Mouse (Mus musculus) stomach, embryonic 14.5 days (tissue): Measurements from ENCODE around the gene Gm17018. TPM values are rescaled to one million over a fixed set of nuclear protein-coding genes. Genes with fewer than 3 reads are reported as not detected.
A peak's percentile ranks its signal among the peaks of the same experiment; 100 is the strongest.

Experiments used
- ATAC-seq: fragments of 200-750 bp; cut with Nextera tagmentation; 2 replicates; pipeline ENCODE4 v1.8.0; 2017; ENCODE audit warnings: low read depth, moderate TSS enrichment; ENCODE audit not compliant: insufficient number of reproducible peaks, insufficient read depth, low FRiP score
- H3K27ac ChIP-seq: fragments of 300-500 bp; sonication (generic); 2 replicates; pipeline ENCODE4 v1.5.1; 2014; ENCODE audit warnings: mild to moderate bottlenecking, low read length, moderate library complexity, mixed read lengths
- H3K27me3 ChIP-seq: fragments of 300-500 bp; sonication (generic); 2 replicates; pipeline ENCODE4 v1.6.1; 2014; ENCODE audit warnings: low read length, control low read depth, mixed read lengths; ENCODE audit not compliant: control insufficient read depth, insufficient read depth
- H3K36me3 ChIP-seq: fragments of 300-500 bp; sonication (generic); 2 replicates; pipeline ENCODE4 v1.6.1; 2014; ENCODE audit warnings: mild to moderate bottlenecking, control low read depth, low read length, moderate library complexity, mixed read lengths; ENCODE audit not compliant: control insufficient read depth, insufficient read depth
- H3K4me1 ChIP-seq: fragments of 300-500 bp; sonication (generic); 2 replicates; pipeline ENCODE4 v1.6.1; 2014; ENCODE audit warnings: low read length, control low read depth, mixed read lengths; ENCODE audit not compliant: control insufficient read depth, insufficient read depth
- H3K4me2 ChIP-seq: fragments of 300-500 bp; sonication (generic); replicated peaks from 2 replicates; pipeline ENCODE4 v1.6.1; 2014; ENCODE audit warnings: low read depth, low read length, control low read depth
- H3K4me3 ChIP-seq: fragments of 300-500 bp; sonication (generic); 2 replicates; pipeline ENCODE4 v1.5.1; 2014; ENCODE audit warnings: low read depth, low read length, control low read depth
- H3K9ac ChIP-seq: fragments of 300-500 bp; sonication (generic); replicated peaks from 2 replicates; pipeline ENCODE4 v1.6.1; 2014; ENCODE audit warnings: low read depth, mild to moderate bottlenecking, control low read depth, low read length, moderate library complexity, mixed read lengths
- H3K9me3 ChIP-seq: fragments of 300-500 bp; sonication (generic); 2 replicates; pipeline ENCODE4 v1.6.1; 2016; ENCODE audit warnings: low read depth, low read length, control low read depth; ENCODE audit not compliant: control insufficient read depth
- WGBS: fragments of 180-500 bp; shearing (Covaris S2); extraction: QIAGEN DNeasy Blood & Tissue Kit; methylation state at CpG from one replicate; pipeline ENCODE4 v1.1.7; 2014; 5-methylcytosine and 5-hydroxymethylcytosine counted together
- polyA plus RNA-seq: library from polyadenylated mRNA; unstranded; fragments of >200 nt; fragmentation: Nextera tagmentation; extraction: Ambion mirVana; gene quantifications from 2 replicates; pipeline ENCODE4 v1.2.1, GENCODE M21; 2014

Gm17018 gene
- 45.3 and 45.4 TPM in 2 replicates for polyA plus RNA-seq

DNA sequence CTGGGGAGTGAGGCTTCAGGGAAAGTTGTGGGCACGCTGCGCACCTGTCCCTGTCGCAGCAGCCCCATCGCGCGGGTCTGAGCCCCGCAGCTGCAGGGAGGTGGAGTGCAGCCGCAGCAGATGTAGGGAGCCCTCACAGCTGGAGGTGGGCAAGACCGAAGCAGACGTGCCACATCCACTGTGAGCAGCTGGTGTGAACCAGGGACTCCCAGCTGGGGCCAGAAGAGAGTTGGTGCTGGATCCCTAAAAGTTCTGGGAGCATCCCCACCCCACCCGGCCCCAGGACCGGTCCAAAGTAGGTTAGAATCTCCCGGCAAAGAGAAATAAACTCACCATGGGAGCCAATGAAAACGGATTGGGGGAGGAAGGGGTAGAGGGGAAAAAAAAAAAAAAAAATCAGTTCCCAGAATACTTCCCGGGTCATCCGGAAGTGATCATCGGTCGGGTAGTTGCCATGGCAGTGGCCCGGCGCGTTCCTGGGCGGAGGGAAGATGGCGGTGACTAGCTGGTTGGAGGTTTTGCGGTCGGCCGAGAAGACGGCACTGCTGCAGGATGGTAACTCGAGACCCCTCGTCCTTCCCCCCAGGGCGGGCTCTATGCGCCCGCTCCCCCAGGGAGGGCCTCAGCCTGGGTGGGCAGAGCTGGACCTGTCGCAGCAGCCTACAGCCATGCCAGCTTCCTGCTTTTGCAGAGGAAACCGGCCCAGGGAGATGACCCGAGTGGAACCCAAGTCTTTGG is at the start of gene Gm17018, which contains the start of gene Poll:
Gm17018 (plus strand) TSS at position 463 of the 738 bp plus-strand sequence.
Poll (minus strand) TSS at position 379 of the 738 bp plus-strand sequence.
- ATAC-seq, result peak; percentile 85
- peak within 1 kb of the TSS; percentile 64 for H3K9ac ChIP-seq
- under 1% methylated on average over 29 of the region's 35 CpGs for WGBS
- H3K4me2 ChIP-seq, result peak within 1 kb of the TSS; percentile 94
- no peaks in the 10 kb centered on the region for H3K27me3 ChIP-seq
- no peaks in the 10 kb centered on the region for H3K9me3 ChIP-seq
- no peaks in the 10 kb centered on the region for H3K36me3 ChIP-seq
- peak within 1 kb of the TSS; percentile 73 for H3K4me3 ChIP-seq
- H3K4me1 ChIP-seq, result peaks cover 12% of the 10 kb centered on the region; the same call in 1 of the 2 replicates
- H3K27ac ChIP-seq, result peak within 1 kb of the TSS; percentile 69; the same call in 1 of the 2 replicates

DNA sequence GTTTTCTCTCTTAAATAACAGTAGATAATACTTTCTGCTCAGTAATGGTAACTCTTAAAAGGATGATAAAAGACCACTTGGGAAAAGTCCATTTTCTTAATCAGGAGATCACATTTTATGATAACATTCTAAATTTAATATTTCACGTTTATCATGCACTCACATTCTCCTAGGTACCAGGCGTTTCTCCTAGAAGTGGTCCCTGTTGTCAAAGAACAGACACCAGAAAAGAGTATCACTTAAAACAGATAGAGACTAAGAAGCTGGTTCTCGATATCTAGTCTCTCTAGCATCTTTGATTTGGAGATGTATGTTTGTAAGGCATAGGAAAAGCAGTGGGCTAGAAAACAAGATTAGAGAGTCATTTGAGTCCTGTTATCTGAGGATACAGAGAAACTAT is 49.7 kb upstream of the Gm17018 start:
- H3K27ac ChIP-seq, result no peak overlapping the region
- peaks cover 17% of the 10 kb centered on the region for H3K36me3 ChIP-seq
- no peak for ATAC-seq
- H3K9ac ChIP-seq, result no peak overlapping the region
- no peak overlapping the region for H3K4me3 ChIP-seq
- 81% methylated on average over 3 of the region's 3 CpGs for WGBS
- H3K9me3 ChIP-seq, result no peaks in the 10 kb centered on the region
- no peaks in the 10 kb centered on the region for H3K27me3 ChIP-seq
- H3K4me1 ChIP-seq, result no peaks in the 10 kb centered on the region
- no peak overlapping the region for H3K4me2 ChIP-seq

DNA sequence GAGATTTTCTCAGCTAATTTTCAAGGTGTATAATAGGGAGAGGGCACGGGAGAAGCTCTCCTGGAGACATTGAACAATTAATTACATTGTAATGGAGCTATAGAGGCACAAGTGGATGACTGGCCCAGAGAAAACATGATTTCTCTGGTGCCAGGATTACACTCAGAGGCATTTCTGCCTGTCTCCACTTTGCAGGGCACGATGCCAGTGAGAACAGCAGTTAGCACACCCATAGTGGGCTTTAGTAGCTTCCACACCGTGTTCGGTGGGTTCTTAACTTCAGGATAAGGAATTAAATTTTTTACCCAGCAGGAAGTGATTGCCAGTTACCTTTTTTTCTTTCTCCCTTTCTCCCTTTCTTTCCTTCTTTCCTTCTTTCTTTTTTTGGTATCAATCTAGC is 49.0 kb upstream of the Gm17018 start:
- H3K4me2 ChIP-seq, result no peak overlapping the region
- H3K36me3 ChIP-seq, result peaks cover 23% of the 10 kb centered on the region
- ATAC-seq, result no peak
- no peak overlapping the region for H3K27ac ChIP-seq
- no peak overlapping the region for H3K4me3 ChIP-seq
- no peak overlapping the region for H3K9ac ChIP-seq
- no peaks in the 10 kb centered on the region for H3K9me3 ChIP-seq
- no peaks in the 10 kb centered on the region for H3K4me1 ChIP-seq
- H3K27me3 ChIP-seq, result no peaks in the 10 kb centered on the region
- WGBS, result 77% methylated on average over 4 of the region's 4 CpGs

DNA sequence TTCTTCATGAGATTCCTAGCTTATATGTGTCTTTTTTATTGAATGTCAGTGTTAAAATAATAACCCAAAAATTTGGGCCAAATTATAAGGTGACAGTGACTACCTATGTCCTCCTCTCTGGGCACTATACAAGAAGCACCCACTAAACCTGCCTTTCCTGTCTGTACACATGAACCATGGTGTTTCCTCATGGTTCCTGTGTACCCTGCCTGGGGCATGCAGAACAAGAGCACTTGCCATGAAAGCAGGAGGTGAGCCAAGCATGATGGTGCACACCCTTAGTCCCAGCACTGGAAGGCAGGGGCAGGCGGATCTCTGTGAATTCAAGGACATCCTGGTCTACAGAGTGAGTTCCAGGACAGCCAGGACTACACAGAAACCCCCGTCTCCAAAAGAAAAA is 45.1 kb upstream of the Gm17018 start:
- Histone ChIP-seq H3K9ac (no peak overlapping the region), H3K27me3 (no peaks in the 10 kb centered on the region), H3K4me2 (no peak overlapping the region), H3K36me3 (peaks cover 27% of the 10 kb centered on the region), H3K27ac (no peak overlapping the region), H3K4me3 (no peak overlapping the region), H3K9me3 (no peaks in the 10 kb centered on the region), H3K4me1 (no peaks in the 10 kb centered on the region)
- no peak for ATAC-seq
- WGBS, result 79% methylated on average over 2 of the region's 2 CpGs

DNA sequence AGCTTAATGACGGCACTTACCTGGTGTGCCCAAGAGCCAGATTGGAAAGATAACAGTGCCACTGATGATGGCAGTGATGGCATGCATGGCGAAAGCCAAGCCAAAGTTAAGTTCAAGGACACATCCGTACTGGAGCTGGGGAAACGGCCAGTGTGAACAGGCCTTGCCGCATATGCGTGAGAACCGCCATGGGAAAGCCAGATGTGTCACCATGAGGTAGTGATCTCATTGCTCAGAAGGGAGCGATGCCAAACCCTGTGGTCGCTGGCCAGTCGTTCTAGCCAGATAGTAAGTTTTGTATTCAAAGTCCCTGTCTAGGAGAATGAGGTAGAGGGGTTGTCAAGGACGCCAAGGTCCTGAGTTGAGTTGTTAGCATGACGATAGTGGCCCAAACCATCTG is 44.2 kb upstream of the Gm17018 start:
- no peak overlapping the region for H3K4me2 ChIP-seq
- no peaks in the 10 kb centered on the region for H3K9me3 ChIP-seq
- peaks cover 30% of the 10 kb centered on the region for H3K36me3 ChIP-seq
- WGBS, result 94% methylated on average over 12 of the region's 12 CpGs
- no peaks in the 10 kb centered on the region for H3K4me1 ChIP-seq
- no peaks in the 10 kb centered on the region for H3K27me3 ChIP-seq
- no peak overlapping the region for H3K27ac ChIP-seq
- ATAC-seq, result no peak
- no peak overlapping the region for H3K4me3 ChIP-seq
- no peak overlapping the region for H3K9ac ChIP-seq

DNA sequence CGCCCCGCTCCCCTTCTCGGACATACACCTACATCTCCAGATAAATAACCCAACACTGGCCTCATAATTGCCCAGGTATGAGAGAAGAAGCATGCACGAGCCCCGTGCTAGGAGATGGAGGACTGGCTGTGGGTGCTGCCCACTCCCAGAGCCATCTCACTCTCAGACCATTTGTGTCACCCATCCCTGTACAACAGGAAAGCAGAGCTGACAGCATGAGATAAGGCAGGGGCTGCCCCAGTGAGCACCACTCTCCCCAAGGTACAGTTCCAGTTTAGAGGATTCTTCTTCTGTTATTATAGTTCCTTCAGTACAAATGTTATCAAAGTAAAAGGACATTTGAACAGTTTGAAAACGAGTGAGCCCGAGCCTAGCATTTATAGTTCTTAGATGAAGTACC is 33.0 kb upstream of the Gm17018 start:
- 88% methylated on average over 7 of the region's 7 CpGs for WGBS
- Histone ChIP-seq H3K4me2 (no peak overlapping the region), H3K4me1 (no peaks in the 10 kb centered on the region), H3K36me3 (peaks cover 26% of the 10 kb centered on the region), H3K9ac (no peak overlapping the region), H3K27me3 (no peaks in the 10 kb centered on the region), H3K4me3 (no peak overlapping the region), H3K9me3 (no peaks in the 10 kb centered on the region), H3K27ac (no peak overlapping the region)
- ATAC-seq, result no peak

DNA sequence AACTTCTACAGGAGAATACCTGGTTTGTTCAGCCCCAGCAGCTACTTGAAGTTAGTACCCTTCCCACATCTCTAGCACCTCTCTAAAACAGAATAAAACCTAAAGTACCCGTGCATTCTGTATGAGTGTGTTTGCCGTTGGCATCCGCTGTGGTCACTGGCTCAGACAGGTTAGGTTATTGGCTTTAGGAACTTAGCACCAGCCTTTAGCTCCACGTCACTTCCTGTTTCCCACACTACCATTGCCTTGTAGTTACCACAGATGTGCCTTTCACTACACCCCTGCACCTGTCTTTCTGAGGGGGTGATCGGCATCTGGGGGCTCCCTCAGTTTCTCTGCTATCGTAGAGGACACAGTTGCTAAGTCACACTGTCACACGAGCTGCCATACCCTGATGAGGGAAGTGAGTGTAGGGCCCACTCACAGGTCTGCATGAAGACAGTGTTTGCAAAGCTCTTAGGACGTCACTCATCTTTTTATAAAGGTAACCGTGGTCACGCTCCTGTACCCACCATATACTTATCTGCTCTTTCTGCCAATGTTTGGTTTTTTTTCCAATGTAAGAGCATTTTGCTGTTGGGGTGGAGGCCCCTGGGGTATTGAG is 32.4 kb upstream of the Gm17018 start:
- 88% methylated on average over 10 of the region's 10 CpGs for WGBS
- Histone ChIP-seq H3K27ac (no peak overlapping the region), H3K4me1 (no peaks in the 10 kb centered on the region), H3K4me2 (no peak overlapping the region), H3K27me3 (no peaks in the 10 kb centered on the region), H3K9ac (no peak overlapping the region), H3K9me3 (no peaks in the 10 kb centered on the region), H3K4me3 (no peak overlapping the region), H3K36me3 (peaks cover 26% of the 10 kb centered on the region)
- no peak for ATAC-seq

DNA sequence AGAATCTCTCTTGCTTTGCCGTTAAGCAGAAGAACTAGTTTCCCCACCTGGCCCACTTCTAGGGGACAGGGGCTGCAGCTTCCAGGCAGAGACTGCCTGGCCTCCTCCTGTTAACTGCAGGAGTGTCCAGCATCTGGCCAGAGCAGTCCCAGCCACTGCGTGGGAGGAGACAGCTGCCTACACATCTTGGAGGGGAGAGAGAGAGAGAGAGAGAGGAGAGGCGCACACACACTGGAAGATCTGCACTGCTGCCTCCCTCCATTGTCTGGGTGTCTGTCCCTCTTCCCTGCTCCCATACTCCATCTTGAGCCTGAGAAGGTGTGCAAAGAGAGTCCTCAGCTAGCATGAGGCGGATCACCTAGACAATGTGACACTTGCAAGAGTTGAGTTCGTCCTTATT is 31.1 kb upstream of the Gm17018 start:
- ATAC-seq, result no peak
- no peak overlapping the region for H3K9ac ChIP-seq
- no peak overlapping the region for H3K4me2 ChIP-seq
- peaks cover 25% of the 10 kb centered on the region for H3K36me3 ChIP-seq
- WGBS, result 74% methylated on average over 5 of the region's 5 CpGs
- no peaks in the 10 kb centered on the region for H3K27me3 ChIP-seq
- H3K27ac ChIP-seq, result no peak overlapping the region
- H3K4me1 ChIP-seq, result no peaks in the 10 kb centered on the region
- no peak overlapping the region for H3K4me3 ChIP-seq
- H3K9me3 ChIP-seq, result no peaks in the 10 kb centered on the region
